Mouse (Mus musculus) heart, postnatal 14 days (tissue): Measurements from ENCODE around the gene Txlng. TPM values are rescaled to one million over a fixed set of nuclear protein-coding genes. Genes with fewer than 3 reads are reported as not detected.

Experiments used
- DNase-seq, 2 experiments: peaks; one replicate each; pipeline ENCODE4 v3.0.0; 2021 to 2022
- intact Hi-C: fragments of 180-260 bp; cut with DNase I; formaldehyde crosslinking; loops from one replicate; pipeline ENCODE4 v1.15.1; 2025
- microRNA-seq, 2 experiments: library from miRNA; unstranded; fragments of <30 nt; microRNA quantifications; one replicate each; pipeline ENCODE4 v1.2.0; 2021 to 2022
- total RNA-seq, 2 experiments: library from RNA; stranded (reverse); gene quantifications; 2 replicates each; pipeline ENCODE4 v1.2.3; 2021

Txlng gene
- total RNA-seq, 2 experiments from 2014 or later: 7.9 to 8.5 TPM

DNA sequence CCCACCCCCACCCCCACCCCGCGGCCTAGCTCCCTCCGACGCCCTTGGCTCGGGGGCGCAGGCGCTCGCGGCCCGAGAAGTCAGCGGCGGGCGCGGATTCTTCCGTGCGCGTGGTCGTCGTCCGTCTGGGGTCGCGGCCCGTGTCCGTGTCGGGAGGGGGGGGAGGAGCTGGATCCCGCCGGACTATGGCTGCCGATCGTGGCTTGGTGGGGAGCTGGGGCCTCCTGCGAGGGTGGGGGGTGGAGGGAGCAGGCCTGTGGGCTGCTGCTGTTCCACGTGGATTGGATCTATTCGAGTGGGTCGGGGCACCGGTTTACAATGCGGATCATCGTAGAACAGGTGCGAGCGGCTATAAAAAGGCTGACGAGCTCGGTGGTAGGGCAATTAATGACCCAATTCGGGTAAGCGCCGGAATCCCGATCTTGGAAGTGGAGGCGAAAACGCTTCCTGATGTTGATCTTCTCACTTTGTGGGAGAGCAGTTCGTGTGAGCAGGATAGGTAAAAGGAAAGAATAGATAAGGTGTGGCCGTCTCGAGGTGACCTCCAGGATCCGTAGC is 68.2 kb downstream of the Txlng start:
- peak in 1 of 2 experiments; percentile 41 for DNase-seq
- intact Hi-C loops: no loop called here

DNA sequence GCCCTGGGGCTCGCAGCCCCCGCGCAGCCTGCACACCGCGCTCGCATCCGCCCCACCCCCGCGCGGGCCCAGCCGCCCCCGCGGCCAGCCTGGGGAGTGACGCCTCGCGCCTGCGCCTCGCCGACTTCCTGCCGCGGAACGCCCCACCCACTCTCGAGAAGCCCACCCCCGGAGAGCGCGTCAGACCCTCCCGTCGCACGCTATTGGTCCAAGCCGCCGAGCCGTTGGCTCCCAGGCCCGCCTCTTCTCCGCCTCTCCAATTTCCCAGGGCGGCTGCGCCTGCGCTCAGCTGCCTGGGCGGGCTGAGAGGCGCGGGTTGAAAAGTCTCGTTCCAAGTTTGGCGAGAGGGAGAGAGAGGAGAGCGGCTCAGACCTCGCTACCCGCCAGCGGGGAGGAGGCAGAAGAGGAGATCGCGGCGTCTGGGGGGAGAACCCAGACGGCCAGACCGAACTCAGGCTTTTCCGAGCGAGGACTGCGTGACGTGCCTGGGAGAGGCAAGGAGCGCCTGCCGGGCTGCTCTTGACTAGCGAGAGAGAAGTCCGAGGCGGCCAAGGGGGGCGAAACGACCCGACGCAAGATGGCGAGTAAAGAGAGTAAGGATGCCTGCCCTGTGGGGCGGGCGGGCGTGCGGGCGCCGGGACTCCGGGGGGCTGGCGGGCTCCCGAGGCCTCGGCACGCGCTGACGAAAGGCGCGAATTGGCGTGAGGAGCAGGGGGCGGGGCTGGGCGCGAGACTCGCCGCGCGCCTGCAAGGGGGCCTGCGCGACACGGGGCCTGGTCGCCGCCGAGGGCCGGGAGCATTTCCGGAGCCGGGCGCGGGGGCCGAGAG is 68.9 kb downstream of the Txlng start, which contains the start of gene Rbbp7:
Gene Rbbp7 (plus strand): TSS at position 288 of the 828 bp plus-strand sequence.
- DNase-seq: peak; percentile 92 to 93
- intact Hi-C loops: no loop called here

DNA sequence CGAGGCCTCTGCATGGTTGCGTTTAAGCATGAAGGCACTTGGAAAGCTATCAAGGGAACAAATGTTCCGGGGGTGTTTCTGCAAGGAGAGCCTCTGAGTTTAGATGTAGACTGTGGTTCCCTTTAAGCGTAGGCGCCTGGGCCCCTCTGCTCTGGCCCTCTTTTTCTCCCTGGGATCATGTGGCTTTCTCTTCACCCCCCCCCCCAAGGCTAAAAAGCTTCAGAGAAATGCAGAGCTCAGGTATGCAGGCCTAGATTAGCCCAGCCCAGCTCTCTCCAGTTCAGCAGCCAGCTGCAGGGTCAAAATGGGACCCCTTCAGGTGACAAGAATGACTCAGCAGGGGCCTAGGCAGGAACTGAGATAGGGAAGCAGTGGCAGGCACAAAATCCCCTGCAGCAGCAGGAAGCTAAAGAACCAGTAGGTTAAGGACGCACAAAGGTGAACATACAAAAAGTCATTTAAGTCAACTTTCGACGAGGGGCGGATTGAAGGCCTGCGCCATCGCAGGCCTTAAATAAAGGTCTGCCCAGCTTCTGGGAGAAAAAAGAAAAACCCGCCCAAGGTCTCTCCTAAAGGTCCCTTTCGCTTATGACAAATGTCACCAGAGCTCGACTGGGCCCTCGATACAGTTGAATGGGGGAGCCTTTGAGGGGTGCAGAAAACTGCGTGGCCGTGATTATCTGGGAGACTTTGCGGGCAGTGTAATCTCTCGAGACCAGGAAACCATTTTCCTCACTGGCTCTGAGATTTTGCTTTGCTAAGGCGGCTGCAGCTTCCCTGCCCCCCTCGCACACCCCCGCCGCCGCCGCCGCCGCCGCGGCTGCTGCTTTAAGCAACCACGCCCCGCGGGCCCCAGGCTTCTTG is 69.8 kb downstream of the Txlng start:
- DNase-seq: peak; percentile 3 to 31
- intact Hi-C loops: no loop called here

DNA sequence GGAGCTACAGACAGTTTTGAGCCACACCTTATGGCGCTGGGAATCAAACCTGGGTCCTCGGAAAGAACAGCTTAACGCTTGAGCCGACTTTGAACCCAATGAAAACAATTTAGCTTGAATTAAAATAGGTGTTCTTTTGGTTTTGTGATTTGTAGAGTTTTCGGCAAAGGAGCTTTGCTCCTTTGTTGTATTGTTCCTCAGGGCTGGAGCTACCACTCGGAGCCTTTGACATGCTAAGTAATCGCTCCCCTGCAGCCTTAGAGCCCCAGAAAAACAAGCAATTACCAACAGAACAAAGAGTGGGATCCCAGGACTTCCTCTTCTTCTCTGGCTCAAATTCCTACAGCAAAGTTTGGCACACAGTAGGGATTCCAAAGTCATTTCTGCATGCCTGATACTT is 73.2 kb downstream of the Txlng start:
- no peak for DNase-seq
- intact Hi-C loops: no loop called here

- intact Hi-C loops: no loop called here
- no peak for DNase-seq
Observed at GRCm38 (mm10) chrX:162754314-162754713, 74.9 kb downstream of the Txlng start.

- DNase-seq: no peak
- intact Hi-C loops: no loop called here
Observed at GRCm38 (mm10) chrX:162752418-162752817, 76.8 kb downstream of the Txlng start.

DNA sequence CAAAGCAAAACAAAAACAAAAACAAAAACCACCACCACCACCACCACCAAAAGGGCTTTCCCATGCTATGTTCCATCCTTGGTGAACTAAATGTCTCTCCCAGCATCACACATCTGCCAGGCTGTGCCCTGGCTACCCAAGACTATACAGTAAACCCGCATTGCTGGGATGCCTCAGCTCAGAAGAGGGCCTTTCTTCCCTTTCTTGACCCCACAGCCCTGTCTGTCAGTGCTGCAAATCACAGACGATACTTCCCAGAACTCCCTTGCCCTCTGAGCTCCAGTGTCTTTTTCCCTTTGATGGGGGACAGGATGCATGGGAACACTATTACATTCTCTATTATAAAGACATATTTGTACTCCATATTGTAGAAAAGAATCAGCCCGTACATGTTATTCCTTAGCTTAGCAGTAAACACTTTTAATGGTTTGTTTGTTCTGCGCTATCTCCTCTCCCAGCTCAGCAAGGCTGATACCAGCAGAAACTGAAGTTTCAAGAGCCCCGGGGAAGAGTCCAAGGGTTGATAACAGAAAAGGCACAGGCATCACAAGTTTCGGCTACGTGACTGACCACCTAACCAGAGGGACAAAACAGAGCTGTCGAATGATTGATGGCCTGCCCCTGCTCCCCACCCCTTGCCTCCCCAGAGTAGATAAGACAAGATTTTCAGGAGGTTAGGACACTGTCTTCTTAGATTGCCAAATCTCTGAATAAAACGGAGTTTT is 80.4 kb downstream of the Txlng start:
- intact Hi-C loops: no loop called here

DNA sequence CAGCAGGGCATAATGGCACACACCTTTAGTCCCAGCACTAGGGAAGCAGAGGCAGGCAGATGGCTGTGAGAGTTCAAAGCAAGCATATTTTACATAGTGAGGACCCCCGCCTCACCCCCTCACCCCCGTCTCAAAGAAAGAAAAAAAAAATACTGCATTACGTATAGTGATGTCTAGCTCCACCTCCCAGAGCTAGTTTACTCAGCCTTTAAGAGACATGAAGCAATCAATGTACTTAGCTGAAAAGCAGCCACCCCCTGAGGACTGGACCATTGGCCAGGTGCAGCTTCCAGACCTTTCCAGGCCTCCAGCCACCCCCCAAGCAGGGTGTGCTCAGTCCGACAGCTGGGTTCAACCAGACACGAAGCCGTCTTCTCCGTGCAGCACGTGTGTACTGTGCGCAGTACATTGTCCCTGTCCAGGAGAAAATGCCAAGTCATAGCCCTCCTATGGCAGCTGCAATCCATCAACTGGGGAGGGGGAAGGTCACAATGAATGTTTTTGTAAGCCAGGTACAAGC is 93.1 kb downstream of the Txlng start:
- intact Hi-C loops: loop anchor here (10.0 kb wide), 1 partner anchor 211 kb away; no protein-coding TSS in a partner anchor
- DNase-seq: peak in 1 of 2 experiments; percentile 19

More for the DNA sequence above, 80.4 kb downstream of the Txlng start:
- no peak for DNase-seq

DNA sequence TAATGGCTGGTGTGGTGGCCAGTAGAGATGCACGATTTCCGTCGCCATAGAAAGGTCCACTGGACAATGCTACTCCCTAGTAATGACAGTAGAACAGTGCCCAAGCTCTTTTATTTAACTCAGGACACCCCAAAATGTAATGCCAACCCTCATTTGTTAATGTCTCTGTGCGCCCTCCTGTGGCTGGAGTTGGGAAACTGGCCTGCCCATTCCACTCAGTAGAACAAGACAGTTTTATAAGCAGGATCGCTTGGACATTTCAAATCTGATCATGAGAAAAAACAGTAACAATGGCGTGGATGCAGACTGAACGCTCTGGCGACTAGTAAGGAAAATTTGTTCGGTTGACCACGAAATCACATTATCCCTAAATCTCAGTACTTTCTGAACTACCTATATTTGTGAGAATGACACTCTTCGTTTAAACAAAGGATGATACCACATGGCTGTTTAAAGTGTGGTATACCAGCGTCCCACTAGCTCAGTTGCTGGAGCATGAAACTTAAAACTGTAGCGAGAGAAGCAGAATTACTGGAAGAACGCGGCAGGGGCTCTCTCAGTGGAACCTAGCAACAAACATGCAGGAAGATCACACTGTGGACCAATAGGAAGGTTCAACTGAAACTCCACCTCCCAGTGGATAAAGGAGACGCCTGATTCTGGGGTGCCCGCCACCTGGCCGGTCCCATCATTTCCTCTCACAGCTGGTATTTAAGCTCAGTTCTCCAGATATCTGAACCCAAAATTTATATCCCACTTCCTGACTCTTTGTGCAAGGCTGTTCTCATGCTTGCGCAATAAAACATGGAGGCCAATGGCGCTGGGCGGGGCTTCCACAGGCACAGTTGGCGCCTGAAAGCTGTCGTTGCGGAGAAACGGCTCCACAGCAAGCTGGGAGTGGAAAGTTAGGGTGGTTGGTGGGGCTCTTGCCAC is 94.0 kb downstream of the Txlng start:
- peak; percentile 56 to 63 for DNase-seq

GRCm38 (mm10) chrX:162730031-162730430 is 99.2 kb downstream of the Txlng start:
- intact Hi-C loops: loop anchor here (10.0 kb wide), 1 partner anchor 205 kb away; no protein-coding TSS in a partner anchor

More for the DNA sequence above, 94.0 kb downstream of the Txlng start:
- intact Hi-C loops: loop anchor here (10.0 kb wide), 1 partner anchor 210 kb away; no protein-coding TSS in a partner anchor

More at GRCm38 (mm10) chrX:162730031-162730430, 99.2 kb downstream of the Txlng start:
- DNase-seq: no peak

Small RNA genes within 50 kb of the gene (microRNA-seq; reads per million reads assigned to microRNA genes)
- 0 reads per million in 2 experiments for gene Mir3473a

Other genes starting within 250 kb of the Txlng start
- 1 to 10 TPM; 1.3 to 3.0 TPM for gene Reps2, start 185.8 kb downstream of the Txlng start, total RNA-seq
- gene Rbbp7, start 69.1 kb downstream of the Txlng start, total RNA-seq: 100 to 1,000 TPM; 167 to 169 TPM
- gene Syap1, start 59.0 kb upstream of the Txlng start, total RNA-seq: 10 to 100 TPM; 32.1 to 32.8 TPM
- 10 to 100 TPM; 19.6 to 25.4 TPM for gene Ctps2, start 71.8 kb upstream of the Txlng start, total RNA-seq
- gene S100g, start 135.1 kb upstream of the Txlng start, total RNA-seq: not detected